Mouse (Mus musculus) ES-Bruce4 (cell line): ENCODE results near the gene Mycbp2.

Experiments
- CTCF ChIP-seq: IDR thresholded peaks from one replicate; pipeline ENCODE4 v1.8.1; 2011; ENCODE audit warnings: low read depth, low read length
- EP300 ChIP-seq: IDR thresholded peaks from 2 replicates; pipeline ENCODE4 v1.6.1; 2011; ENCODE audit warnings: low read depth, low read length; ENCODE audit not compliant: insufficient read depth
- POLR2A ChIP-seq: IDR thresholded peaks from one replicate; pipeline ENCODE4 v1.8.1; 2011; ENCODE audit warnings: low read length; ENCODE audit not compliant: insufficient read depth

DNA sequence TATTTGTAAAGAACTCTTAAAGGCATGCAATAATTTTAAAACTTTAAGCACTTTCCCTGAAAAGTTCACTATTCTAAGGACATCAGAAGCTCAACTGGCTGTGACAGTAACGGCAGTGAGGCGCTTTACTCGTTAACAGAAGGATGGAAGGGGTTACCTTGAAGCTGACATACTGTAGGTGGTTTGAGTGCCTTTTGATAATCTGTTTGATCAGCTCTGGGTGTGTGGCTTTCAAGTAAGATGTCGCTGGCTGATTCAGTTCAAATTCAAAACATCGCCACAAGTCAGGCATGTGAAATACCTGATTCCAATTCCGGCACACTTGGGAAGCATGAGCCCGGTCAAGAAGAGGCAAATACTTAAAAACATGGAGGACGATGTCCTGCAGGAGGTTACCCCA is 251.6 kb downstream of the Mycbp2 start:
- no peak for TF ChIP-seq CTCF
- no peak for TF ChIP-seq POLR2A
- no peak for TF ChIP-seq EP300
